Mouse (Mus musculus) embryonic facial prominence, embryonic 13.5 days (tissue): ENCODE results near the gene Grik4. TPM values are rescaled to one million over a fixed set of nuclear protein-coding genes. Genes with fewer than 3 reads are reported as not detected.
A peak's percentile ranks its signal among the peaks of the same experiment; 100 is the strongest.

ENCODE experiments used
- ATAC-seq: fragments of 200-750 bp; cut with Nextera tagmentation; 2 replicates; pipeline ENCODE4 v1.8.0; 2017; ENCODE audit warnings: low read depth; ENCODE audit not compliant: insufficient number of reproducible peaks, insufficient read depth, low FRiP score, low TSS enrichment
- H3K27ac ChIP-seq: fragments of 300-500 bp; sonication (generic); 2 replicates; pipeline ENCODE4 v1.5.1; 2015; ENCODE audit warnings: moderate library complexity, mild to moderate bottlenecking, inconsistent platforms
- H3K27me3 ChIP-seq: fragments of 300-500 bp; sonication (generic); 2 replicates; pipeline ENCODE4 v1.6.1; 2015; ENCODE audit warnings: mild to moderate bottlenecking, inconsistent platforms
- H3K36me3 ChIP-seq: fragments of 300-500 bp; sonication (generic); 2 replicates; pipeline ENCODE4 v1.6.1; 2015; ENCODE audit warnings: mild to moderate bottlenecking, inconsistent platforms
- H3K4me1 ChIP-seq: fragments of 300-500 bp; sonication (generic); 2 replicates; pipeline ENCODE4 v1.6.1; 2015; ENCODE audit warnings: inconsistent platforms
- H3K4me2 ChIP-seq: fragments of 300-500 bp; sonication (generic); 2 replicates; pipeline ENCODE4 v1.6.1; 2015; ENCODE audit warnings: moderate library complexity, mild to moderate bottlenecking, inconsistent platforms
- H3K4me3 ChIP-seq: fragments of 300-500 bp; sonication (generic); 2 replicates; pipeline ENCODE4 v1.5.1; 2015; ENCODE audit warnings: mild to moderate bottlenecking, inconsistent platforms
- H3K9ac ChIP-seq: fragments of 300-500 bp; sonication (generic); 2 replicates; pipeline ENCODE4 v1.6.1; 2015; ENCODE audit warnings: mild to moderate bottlenecking, inconsistent platforms
- H3K9me3 ChIP-seq: fragments of 300-500 bp; sonication (generic); 2 replicates; pipeline ENCODE4 v1.6.1; 2016; ENCODE audit warnings: inconsistent platforms
- WGBS: fragments of 180-500 bp; shearing (Covaris S2); methylation state at CpG from one replicate; pipeline ENCODE4 v1.1.7; 2015; ENCODE audit warnings: mixed read lengths; 5-methylcytosine and 5-hydroxymethylcytosine counted together
- polyA plus RNA-seq: library from polyadenylated mRNA; unstranded; fragments of >200 nt; fragmentation: Nextera tagmentation; extraction: Ambion mirVana; gene quantifications from 2 replicates; pipeline ENCODE4 v1.2.1, GENCODE M21; 2015

The Grik4 gene
- polyA plus RNA-seq, 1 experiment from 2014 or later: 2.5 TPM

DNA sequence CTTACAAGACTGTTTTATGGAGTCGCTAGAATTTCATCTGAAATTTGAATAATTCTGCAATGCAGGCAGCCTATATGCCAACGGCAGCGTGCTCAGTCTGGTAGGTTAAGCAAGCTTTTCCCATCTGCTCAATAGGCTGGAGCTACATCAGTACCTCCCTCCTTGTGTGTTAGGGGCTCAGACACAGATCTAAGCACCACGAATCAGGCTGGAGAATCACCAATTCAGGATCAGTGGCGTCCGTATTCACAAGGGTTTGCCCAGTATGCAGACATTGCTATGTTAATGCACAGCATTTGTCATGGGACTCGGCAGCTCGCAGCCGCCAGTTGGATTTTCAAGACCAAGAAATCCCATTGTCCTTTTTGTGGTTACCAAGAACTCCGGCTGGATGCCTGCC lies 399.8 kb downstream of the Grik4 start:
- Histone ChIP-seq H3K4me3 (no peak overlapping the region), H3K36me3 (no peaks in the 10 kb centered on the region), H3K27me3 (no peaks in the 10 kb centered on the region), H3K9me3 (no peaks in the 10 kb centered on the region), H3K9ac (no peak overlapping the region), H3K4me2 (no peak overlapping the region), H3K27ac (no peak overlapping the region), H3K4me1 (no peaks in the 10 kb centered on the region)
- no peak for ATAC-seq
- 72% methylated on average over 10 of the region's 10 CpGs for WGBS

DNA sequence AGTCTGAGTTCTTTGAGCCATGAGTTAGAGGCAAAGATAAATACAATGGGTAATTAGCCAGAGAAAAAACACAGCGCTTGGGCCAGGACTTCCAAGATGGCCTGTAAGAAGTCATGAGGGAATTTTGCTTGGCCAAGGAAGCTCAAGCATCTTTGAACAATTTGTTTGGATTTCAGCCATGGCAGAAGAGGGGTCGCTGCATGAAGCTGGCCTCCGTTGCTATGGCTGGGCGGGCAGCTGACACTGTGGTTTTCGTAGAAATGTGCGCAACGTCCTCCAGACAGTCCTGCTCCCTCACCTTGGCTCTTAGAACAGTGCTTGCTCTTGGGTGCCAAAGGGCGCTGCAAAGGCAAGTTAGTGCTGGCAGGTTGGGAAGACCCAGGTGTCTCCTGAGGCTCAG lies 410.8 kb downstream of the Grik4 start:
- H3K9ac ChIP-seq: no peak overlapping the region
- 81% methylated on average over 8 of the region's 8 CpGs for WGBS
- no peak overlapping the region for H3K27ac ChIP-seq
- H3K4me3 ChIP-seq: no peak overlapping the region
- no peaks in the 10 kb centered on the region for H3K9me3 ChIP-seq
- no peak overlapping the region for H3K4me2 ChIP-seq
- H3K36me3 ChIP-seq: no peaks in the 10 kb centered on the region
- H3K4me1 ChIP-seq: peaks cover 19% of the 10 kb centered on the region
- no peak for ATAC-seq
- no peaks in the 10 kb centered on the region for H3K27me3 ChIP-seq

DNA sequence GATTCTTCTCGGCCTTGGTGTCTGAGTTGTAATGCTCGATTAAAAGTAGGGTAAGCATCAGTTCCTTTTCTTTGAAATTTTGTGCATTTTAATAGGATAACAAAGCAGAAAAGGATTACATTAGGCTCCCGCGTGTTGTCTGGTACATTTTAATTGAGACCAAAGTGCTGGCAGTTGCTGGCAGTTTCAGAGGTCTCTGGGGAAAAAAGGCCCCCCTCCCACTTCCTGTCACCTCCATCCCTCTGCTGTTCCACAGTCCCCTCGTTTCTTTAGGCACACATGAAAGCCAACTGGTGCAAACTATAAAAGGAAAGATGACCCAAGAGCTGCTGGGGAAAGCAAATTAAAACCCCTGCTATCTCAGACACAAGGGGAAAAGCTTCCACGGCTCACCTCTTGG lies 411.3 kb downstream of the Grik4 start:
- 18% methylated on average over 6 of the region's 6 CpGs for WGBS
- H3K36me3 ChIP-seq: no peaks in the 10 kb centered on the region
- no peak overlapping the region for H3K4me2 ChIP-seq
- no peak overlapping the region for H3K9ac ChIP-seq
- no peaks in the 10 kb centered on the region for H3K9me3 ChIP-seq
- ATAC-seq: no peak
- H3K27ac ChIP-seq: no peak overlapping the region
- no peaks in the 10 kb centered on the region for H3K27me3 ChIP-seq
- no peak overlapping the region for H3K4me3 ChIP-seq
- peaks cover 22% of the 10 kb centered on the region for H3K4me1 ChIP-seq

- Histone ChIP-seq H3K27ac (no peak overlapping the region), H3K4me1 (peaks cover 24% of the 10 kb centered on the region), H3K27me3 (no peaks in the 10 kb centered on the region), H3K4me3 (no peak overlapping the region), H3K4me2 (no peak overlapping the region), H3K9ac (no peak overlapping the region), H3K36me3 (no peaks in the 10 kb centered on the region), H3K9me3 (no peaks in the 10 kb centered on the region)
- 58% methylated on average over 3 of the region's 3 CpGs for WGBS
- ATAC-seq: no peak
Observed at GRCm38 (mm10) chr9:42531951-42532350, 412.3 kb downstream of the Grik4 start.

- no peak overlapping the region for H3K27ac ChIP-seq
- no peak for ATAC-seq
- 62% methylated on average over 7 of the region's 7 CpGs for WGBS
- no peaks in the 10 kb centered on the region for H3K9me3 ChIP-seq
- peaks cover 24% of the 10 kb centered on the region for H3K4me1 ChIP-seq
- H3K36me3 ChIP-seq: no peaks in the 10 kb centered on the region
- no peaks in the 10 kb centered on the region for H3K27me3 ChIP-seq
- H3K9ac ChIP-seq: no peak overlapping the region
- H3K4me3 ChIP-seq: no peak overlapping the region
- no peak overlapping the region for H3K4me2 ChIP-seq
Observed at GRCm38 (mm10) chr9:42530221-42531152, 413.8 kb downstream of the Grik4 start.

DNA sequence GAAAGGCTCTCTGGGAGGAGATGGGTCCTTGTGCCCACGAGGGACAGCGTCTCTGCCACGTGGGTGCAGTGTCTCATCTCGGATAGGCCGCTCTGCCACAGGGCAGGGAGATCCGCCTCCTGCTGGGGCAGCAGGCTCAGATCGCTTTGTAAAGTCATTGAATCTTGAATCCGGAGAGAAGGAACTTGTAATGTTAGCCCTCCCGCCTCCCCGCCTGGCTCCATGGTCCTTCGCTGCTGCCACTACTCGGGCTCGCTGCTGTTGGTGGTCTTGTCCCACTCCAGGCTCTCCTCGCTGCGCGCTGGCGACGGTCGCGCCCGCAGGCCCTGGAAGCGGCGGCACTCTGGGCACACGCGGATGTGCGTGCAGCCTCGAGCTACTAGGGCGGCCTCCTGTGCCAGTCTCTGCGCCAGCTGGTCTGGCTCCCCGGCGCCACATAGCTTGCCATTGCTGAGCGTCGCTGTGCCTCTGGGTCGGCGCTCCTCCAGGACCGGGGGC lies 423.7 kb downstream of the Grik4 start:
- ATAC-seq: peak; percentile 77
- H3K4me2 ChIP-seq: peak overlapping the region; percentile 83
- H3K27ac ChIP-seq: peak overlapping the region; percentile 36; the same call in 1 of the 2 replicates
- H3K36me3 ChIP-seq: no peaks in the 10 kb centered on the region
- H3K9me3 ChIP-seq: no peaks in the 10 kb centered on the region
- H3K4me1 ChIP-seq: peaks cover 12% of the 10 kb centered on the region
- H3K9ac ChIP-seq: peak overlapping the region; percentile 72
- WGBS: 2% methylated on average over 36 of the region's 36 CpGs
- peaks cover 25% of the 10 kb centered on the region for H3K27me3 ChIP-seq
- peak overlapping the region; percentile 44 for H3K4me3 ChIP-seq

- Histone ChIP-seq H3K4me1 (peaks cover 23% of the 10 kb centered on the region), H3K9me3 (no peaks in the 10 kb centered on the region), H3K4me3 (no peak overlapping the region), H3K27me3 (peaks cover 22% of the 10 kb centered on the region), H3K36me3 (no peaks in the 10 kb centered on the region), H3K4me2 (no peak overlapping the region), H3K9ac (no peak overlapping the region), H3K27ac (no peak overlapping the region)
- WGBS: 68% methylated on average over 14 of the region's 14 CpGs
- ATAC-seq: no peak
Observed at GRCm38 (mm10) chr9:42518163-42518562, 426.1 kb downstream of the Grik4 start.

- 78% methylated on average over 5 of the region's 5 CpGs for WGBS
- Histone ChIP-seq H3K9ac (no peak overlapping the region), H3K27me3 (no peaks in the 10 kb centered on the region; the same call in 1 of the 2 replicates), H3K27ac (no peak overlapping the region), H3K4me1 (peaks cover 15% of the 10 kb centered on the region), H3K36me3 (no peaks in the 10 kb centered on the region), H3K4me3 (no peak overlapping the region), H3K4me2 (no peak overlapping the region), H3K9me3 (no peaks in the 10 kb centered on the region)
- ATAC-seq: no peak
Observed at GRCm38 (mm10) chr9:42513159-42513558, 431.1 kb downstream of the Grik4 start.

GRCm38 (mm10) chr9:42512312-42512711 lies 432.0 kb downstream of the Grik4 start:
- Histone ChIP-seq H3K9me3 (no peaks in the 10 kb centered on the region), H3K4me2 (no peak overlapping the region), H3K4me1 (peaks cover 14% of the 10 kb centered on the region), H3K27me3 (no peaks in the 10 kb centered on the region; the same call in 1 of the 2 replicates), H3K4me3 (no peak overlapping the region), H3K9ac (no peak overlapping the region), H3K27ac (no peak overlapping the region), H3K36me3 (no peaks in the 10 kb centered on the region)
- 69% methylated on average over 4 of the region's 4 CpGs for WGBS
- ATAC-seq: no peak

DNA sequence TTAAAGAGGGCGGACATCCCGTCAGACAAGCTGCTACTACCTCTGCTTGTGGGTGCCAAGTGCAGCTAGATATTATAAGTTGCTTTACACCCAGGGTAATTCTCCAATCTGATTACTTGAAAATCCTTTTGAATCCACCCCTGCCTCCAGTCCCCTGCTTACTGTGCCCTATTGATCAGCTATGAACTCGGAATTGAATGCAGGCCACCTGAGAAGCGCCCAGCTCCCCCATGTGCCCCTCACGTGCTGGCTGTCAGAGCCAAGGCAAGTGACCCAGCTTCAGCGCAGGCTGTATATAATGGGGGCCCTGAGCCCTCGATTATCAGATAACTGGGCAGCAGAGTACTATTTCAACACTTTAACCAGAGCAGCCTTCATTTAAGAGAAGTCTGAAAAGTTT lies 436.1 kb downstream of the Grik4 start:
- H3K4me2 ChIP-seq: no peak overlapping the region
- no peak overlapping the region for H3K4me3 ChIP-seq
- H3K36me3 ChIP-seq: no peaks in the 10 kb centered on the region
- H3K9ac ChIP-seq: no peak overlapping the region
- H3K4me1 ChIP-seq: peaks cover 9% of the 10 kb centered on the region
- H3K27me3 ChIP-seq: no peaks in the 10 kb centered on the region; the same call in 1 of the 2 replicates
- no peak for ATAC-seq
- H3K9me3 ChIP-seq: no peaks in the 10 kb centered on the region
- 69% methylated on average over 7 of the region's 7 CpGs for WGBS
- no peak overlapping the region for H3K27ac ChIP-seq

DNA sequence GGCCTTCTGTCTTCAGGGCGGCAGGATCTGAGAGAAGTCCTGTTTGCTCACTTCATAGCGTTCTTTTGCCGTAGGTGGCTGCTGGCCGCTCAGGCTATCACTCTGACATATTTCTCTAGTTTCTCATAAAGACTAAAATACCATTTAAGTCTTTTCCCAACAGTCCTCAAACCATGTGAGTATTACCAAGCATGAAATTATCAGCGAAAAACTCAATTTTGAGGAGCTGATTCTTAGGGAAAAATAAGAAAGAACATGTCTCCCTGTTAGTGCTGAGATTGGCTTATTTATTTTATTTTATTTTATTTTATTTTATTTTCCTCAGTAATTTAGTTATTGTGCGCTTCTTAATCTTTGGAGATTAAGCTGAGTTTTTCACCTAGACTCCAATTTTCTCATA lies 436.6 kb downstream of the Grik4 start, which contains the start of gene Tbcel:
TSS of gene Tbcel (minus strand) at position 101 of the 400 bp plus-strand sequence.
- Histone ChIP-seq H3K9ac (no peak within 1 kb of the TSS), H3K27ac (no peak within 1 kb of the TSS), H3K4me3 (no peak within 1 kb of the TSS), H3K4me1 (peaks cover 9% of the 10 kb centered on the region), H3K27me3 (no peaks in the 10 kb centered on the region; the same call in 1 of the 2 replicates), H3K4me2 (no peak within 1 kb of the TSS), H3K36me3 (no peaks in the 10 kb centered on the region), H3K9me3 (no peaks in the 10 kb centered on the region)
- WGBS: 80% methylated on average over 6 of the region's 6 CpGs
- ATAC-seq: no peak

DNA sequence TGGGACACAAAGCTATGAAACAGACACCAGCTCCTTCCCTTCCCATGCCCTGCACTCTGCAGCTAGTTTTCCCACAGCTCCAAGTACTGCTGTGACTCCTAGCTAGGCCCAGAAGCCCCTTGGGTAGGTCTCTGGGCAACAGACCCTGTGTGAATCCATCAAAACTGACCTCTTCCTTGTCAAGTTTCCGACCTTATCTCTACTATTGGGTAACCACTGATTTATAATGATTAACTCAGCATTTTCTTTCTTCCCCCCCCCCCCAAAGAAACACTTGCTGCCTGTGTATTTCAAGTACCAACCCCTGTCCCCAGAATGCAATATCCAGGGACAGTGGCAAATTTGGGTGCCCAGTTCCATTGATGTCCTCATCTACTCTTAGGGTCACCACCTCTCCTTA lies 437.3 kb downstream of the Grik4 start:
- H3K4me1 ChIP-seq: peaks cover 9% of the 10 kb centered on the region
- 70% methylated on average over 1 of the region's 1 CpGs for WGBS
- H3K4me3 ChIP-seq: no peak overlapping the region
- no peaks in the 10 kb centered on the region for H3K9me3 ChIP-seq
- no peaks in the 10 kb centered on the region for H3K36me3 ChIP-seq
- H3K27me3 ChIP-seq: no peaks in the 10 kb centered on the region; the same call in 1 of the 2 replicates
- no peak overlapping the region for H3K4me2 ChIP-seq
- ATAC-seq: no peak
- H3K9ac ChIP-seq: no peak overlapping the region
- H3K27ac ChIP-seq: no peak overlapping the region
